Mouse (Mus musculus): ENCODE results near the gene Ppm1e. TPM values are rescaled to one million over a fixed set of nuclear protein-coding genes. Genes with fewer than 3 reads are reported as not detected.

Gene Ppm1e
- polyA plus RNA-seq, 1 experiment from 2014 or later: 1.7 TPM

DNA sequence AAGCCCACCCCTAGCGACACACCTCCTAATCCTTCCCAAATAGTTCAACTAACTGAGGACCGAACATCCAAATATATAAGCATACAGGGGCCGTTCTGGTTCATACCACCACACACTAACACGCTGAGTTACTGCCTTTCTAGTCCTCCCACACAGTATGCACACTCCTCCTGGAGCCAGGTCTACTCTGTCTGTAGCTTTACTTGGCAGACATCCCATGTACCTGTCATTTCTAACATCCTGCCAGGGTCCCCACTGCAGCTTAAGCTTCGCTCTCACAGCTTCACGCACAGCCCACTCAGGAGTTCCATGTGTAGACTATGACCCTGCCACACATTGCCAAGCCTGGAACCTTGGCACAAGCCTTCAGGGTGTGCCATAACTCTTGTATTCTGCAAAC is 62.4 kb downstream of the Ppm1e start:
- no peaks in the 10 kb centered on the region for H3K9me3 ChIP-seq
- H3K4me1 ChIP-seq: peaks cover 5% of the 10 kb centered on the region; the same call in 1 of the 2 replicates
- no peak for ATAC-seq (ENCODE audit: borderline replicate concordance, extremely low read depth, low FRiP score, low TSS enrichment)
- no peak overlapping the region for H3K9ac ChIP-seq
- no peak overlapping the region for H3K27ac ChIP-seq
- H3K27me3 ChIP-seq: no peaks in the 10 kb centered on the region
- no peak overlapping the region for H3K4me3 ChIP-seq
- 93% methylated on average over 6 of the region's 6 CpGs for WGBS
- no peaks in the 10 kb centered on the region for H3K36me3 ChIP-seq
- H3K4me2 ChIP-seq: no peak overlapping the region

DNA sequence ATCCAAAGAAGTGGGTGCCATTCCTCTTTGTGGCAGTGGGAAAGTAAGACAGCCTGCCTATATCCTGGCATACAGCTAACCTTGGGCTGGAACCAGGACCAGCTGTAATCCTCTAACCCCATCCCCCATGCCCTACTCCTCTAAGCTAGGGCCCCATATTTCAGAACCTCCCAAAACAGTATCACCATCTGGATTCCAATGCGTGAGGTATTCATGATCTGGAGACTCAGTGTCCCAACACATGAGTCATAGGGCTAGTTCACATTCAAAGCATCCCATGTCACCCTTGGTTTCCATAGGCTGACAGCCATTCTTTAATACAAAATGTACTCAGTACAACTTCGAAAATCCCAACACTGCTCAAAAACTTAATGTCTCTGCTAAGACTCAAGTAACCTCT is 63.2 kb downstream of the Ppm1e start:
- Histone ChIP-seq H3K27me3 (no peaks in the 10 kb centered on the region), H3K4me2 (no peak overlapping the region), H3K27ac (no peak overlapping the region), H3K9ac (no peak overlapping the region), H3K9me3 (no peaks in the 10 kb centered on the region), H3K4me1 (peaks cover 5% of the 10 kb centered on the region; the same call in 1 of the 2 replicates), H3K4me3 (no peak overlapping the region), H3K36me3 (no peaks in the 10 kb centered on the region)
- ATAC-seq (ENCODE audit: borderline replicate concordance, extremely low read depth, low FRiP score, low TSS enrichment): no peak
- 82% methylated on average over 2 of the region's 2 CpGs for WGBS

DNA sequence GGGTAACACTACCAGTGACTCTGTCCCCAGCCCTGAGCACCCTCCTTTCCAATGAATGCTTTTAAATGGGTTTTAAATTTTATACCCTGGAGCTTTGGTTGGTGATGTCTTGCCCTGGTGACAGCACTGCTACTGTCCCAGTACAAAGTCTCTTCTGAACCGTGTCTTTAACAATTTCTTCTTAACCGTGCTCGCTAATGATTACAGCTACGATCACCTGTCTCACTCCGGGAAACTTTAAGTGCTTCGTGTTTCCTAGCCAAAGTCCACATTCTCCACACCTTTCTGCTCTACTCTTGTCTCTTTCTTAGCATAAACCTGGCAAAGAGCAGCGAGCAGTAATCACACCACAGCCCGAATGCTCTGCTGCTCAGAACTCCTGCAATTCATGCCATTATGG is 69.5 kb downstream of the Ppm1e start:
- Histone ChIP-seq H3K4me3 (no peak overlapping the region), H3K4me1 (no peaks in the 10 kb centered on the region), H3K36me3 (no peaks in the 10 kb centered on the region), H3K4me2 (no peak overlapping the region), H3K27ac (no peak overlapping the region), H3K9me3 (no peaks in the 10 kb centered on the region), H3K9ac (no peak overlapping the region), H3K27me3 (no peaks in the 10 kb centered on the region)
- WGBS: 85% methylated on average over 8 of the region's 8 CpGs
- ATAC-seq (ENCODE audit: borderline replicate concordance, extremely low read depth, low FRiP score, low TSS enrichment): no peak

DNA sequence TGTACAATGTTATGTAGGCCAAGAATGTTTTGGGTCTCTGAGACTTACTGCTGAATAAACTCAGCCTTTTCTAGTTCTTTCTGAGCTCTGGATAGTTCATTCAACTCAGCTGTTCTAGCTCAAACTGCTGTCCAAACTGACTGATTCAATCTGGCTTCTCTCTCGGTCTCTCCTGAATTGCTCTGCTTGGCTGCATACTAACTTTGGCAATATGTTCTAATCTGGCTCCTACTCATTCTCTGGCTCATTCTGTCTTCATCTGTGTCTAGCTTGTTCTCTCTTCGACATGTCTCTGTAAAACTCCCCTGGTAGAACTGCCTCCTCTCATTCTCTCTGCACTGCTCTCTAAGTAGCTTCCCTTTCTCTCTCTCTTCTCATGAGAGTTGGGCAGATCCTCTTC is 72.6 kb downstream of the Ppm1e start:
- no peaks in the 10 kb centered on the region for H3K4me1 ChIP-seq
- no peak overlapping the region for H3K27ac ChIP-seq
- H3K9me3 ChIP-seq: no peaks in the 10 kb centered on the region
- no peak for ATAC-seq (ENCODE audit: borderline replicate concordance, extremely low read depth, low FRiP score, low TSS enrichment)
- H3K9ac ChIP-seq: no peak overlapping the region
- H3K4me2 ChIP-seq: no peak overlapping the region
- no peaks in the 10 kb centered on the region for H3K27me3 ChIP-seq
- H3K36me3 ChIP-seq: no peaks in the 10 kb centered on the region
- 76% methylated on average over 2 of the region's 2 CpGs for WGBS
- H3K4me3 ChIP-seq: no peak overlapping the region

- 66% methylated on average over 7 of the region's 7 CpGs for WGBS
- no peaks in the 10 kb centered on the region for H3K27me3 ChIP-seq
- no peak overlapping the region for H3K9ac ChIP-seq
- no peak overlapping the region for H3K4me3 ChIP-seq
- no peak for ATAC-seq (ENCODE audit: borderline replicate concordance, extremely low read depth, low FRiP score, low TSS enrichment)
- 0 out of 2 replicates have a peak, but pooled peaks cover under 1% of the 10 kb centered on the region for H3K4me1 ChIP-seq
- H3K9me3 ChIP-seq: no peaks in the 10 kb centered on the region
- no peak overlapping the region for H3K4me2 ChIP-seq
- no peak overlapping the region for H3K27ac ChIP-seq
- H3K36me3 ChIP-seq: no peaks in the 10 kb centered on the region
Measured at GRCm38 (mm10) chr11:87281907-87282475, 76.8 kb downstream of the Ppm1e start.

DNA sequence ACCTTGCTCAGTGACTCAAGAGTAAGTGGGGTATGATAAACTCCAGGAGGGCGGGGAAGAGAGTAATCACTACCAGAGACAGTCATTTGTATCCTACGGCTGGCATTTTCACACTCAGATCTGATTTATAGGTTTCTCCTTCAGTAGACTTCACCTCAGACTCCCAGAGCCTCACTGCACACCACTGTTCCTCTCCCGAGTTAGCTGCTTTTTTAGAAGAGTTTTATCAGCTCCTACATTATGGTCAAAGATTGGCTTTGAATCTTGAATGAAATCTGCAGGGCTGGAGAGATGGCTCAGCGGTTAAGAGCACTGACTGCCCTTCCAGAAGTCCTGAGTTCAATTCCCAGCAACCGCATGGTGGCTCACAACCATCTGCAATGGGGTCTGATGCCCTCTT is 79.4 kb downstream of the Ppm1e start:
- H3K36me3 ChIP-seq: no peaks in the 10 kb centered on the region
- H3K4me1 ChIP-seq: peaks cover 6% of the 10 kb centered on the region; the same call in 1 of the 2 replicates
- 49% methylated on average over 5 of the region's 5 CpGs for WGBS
- no peak overlapping the region for H3K4me3 ChIP-seq
- no peaks in the 10 kb centered on the region for H3K9me3 ChIP-seq
- H3K27ac ChIP-seq: no peak overlapping the region
- H3K9ac ChIP-seq: no peak overlapping the region
- no peak for ATAC-seq (ENCODE audit: borderline replicate concordance, extremely low read depth, low FRiP score, low TSS enrichment)
- H3K27me3 ChIP-seq: no peaks in the 10 kb centered on the region
- no peak overlapping the region for H3K4me2 ChIP-seq

DNA sequence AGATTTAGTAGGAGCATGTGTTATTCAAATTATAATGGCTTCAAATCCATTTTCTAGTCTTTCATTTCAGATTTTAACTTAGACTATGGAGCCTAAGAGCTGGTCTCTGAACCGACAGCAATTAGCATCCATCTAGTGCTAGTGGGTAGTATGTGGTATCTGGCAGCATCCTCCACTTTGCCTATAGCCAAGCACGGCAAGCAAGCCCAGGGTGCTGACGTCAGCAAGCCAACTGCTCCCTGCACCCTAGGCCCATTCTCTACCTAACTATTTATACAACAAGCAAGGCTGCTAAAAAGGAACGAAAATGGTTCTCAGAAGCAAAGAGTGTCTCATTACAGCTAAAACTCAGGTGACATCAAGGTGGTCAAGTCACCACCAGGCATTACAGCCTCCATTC is 80.0 kb downstream of the Ppm1e start:
- no peak for ATAC-seq (ENCODE audit: borderline replicate concordance, extremely low read depth, low FRiP score, low TSS enrichment)
- 70% methylated on average over 4 of the region's 4 CpGs for WGBS
- H3K4me2 ChIP-seq: no peak overlapping the region
- peaks cover 6% of the 10 kb centered on the region; the same call in 1 of the 2 replicates for H3K4me1 ChIP-seq
- no peak overlapping the region for H3K9ac ChIP-seq
- H3K9me3 ChIP-seq: no peaks in the 10 kb centered on the region
- no peak overlapping the region for H3K27ac ChIP-seq
- no peak overlapping the region for H3K4me3 ChIP-seq
- H3K36me3 ChIP-seq: no peaks in the 10 kb centered on the region
- no peaks in the 10 kb centered on the region for H3K27me3 ChIP-seq

GRCm38 (mm10) chr11:87276240-87276985 is 82.4 kb downstream of the Ppm1e start:
- H3K27ac ChIP-seq: no peak overlapping the region
- ATAC-seq (ENCODE audit: borderline replicate concordance, extremely low read depth, low FRiP score, low TSS enrichment): no peak
- WGBS: 10% methylated on average over 5 of the region's 5 CpGs
- H3K9ac ChIP-seq: no peak overlapping the region
- H3K4me3 ChIP-seq: no peak overlapping the region
- H3K9me3 ChIP-seq: no peaks in the 10 kb centered on the region
- H3K36me3 ChIP-seq: no peaks in the 10 kb centered on the region
- no peaks in the 10 kb centered on the region for H3K27me3 ChIP-seq
- no peak overlapping the region for H3K4me2 ChIP-seq
- H3K4me1 ChIP-seq: peaks cover 6% of the 10 kb centered on the region; the same call in 1 of the 2 replicates

- peaks cover 6% of the 10 kb centered on the region; the same call in 1 of the 2 replicates for H3K4me1 ChIP-seq
- 79% methylated on average over 7 of the region's 7 CpGs for WGBS
Measured at GRCm38 (mm10) chr11:87275420-87276048, 83.3 kb downstream of the Ppm1e start.

DNA sequence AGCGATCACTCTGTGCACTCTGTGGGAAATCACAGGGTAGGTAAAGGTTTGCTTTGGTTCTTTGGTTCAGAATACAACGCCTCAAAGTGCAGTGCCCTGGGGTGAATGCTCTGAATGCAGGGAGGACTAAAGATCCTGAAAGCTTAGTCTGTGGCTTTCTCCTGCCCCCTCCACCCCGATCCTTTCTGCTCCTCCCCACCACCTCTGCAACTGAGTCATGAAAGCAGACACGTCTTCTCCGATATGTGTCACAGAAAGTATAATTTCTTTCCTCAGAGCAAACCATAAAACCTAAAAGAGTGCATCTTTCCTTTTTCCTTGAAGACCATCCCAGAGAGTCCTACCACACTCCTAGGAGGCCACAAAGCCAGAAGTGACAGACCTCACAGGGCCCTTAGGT is 86.1 kb downstream of the Ppm1e start:
- ATAC-seq (ENCODE audit: borderline replicate concordance, extremely low read depth, low FRiP score, low TSS enrichment): no peak

More at GRCm38 (mm10) chr11:87275420-87276048, 83.3 kb downstream of the Ppm1e start:
- Histone ChIP-seq H3K27me3 (no peaks in the 10 kb centered on the region), H3K4me3 (no peak overlapping the region), H3K9ac (no peak overlapping the region), H3K9me3 (no peaks in the 10 kb centered on the region), H3K4me2 (no peak overlapping the region), H3K27ac (no peak overlapping the region), H3K36me3 (no peaks in the 10 kb centered on the region)
- ATAC-seq (ENCODE audit: borderline replicate concordance, extremely low read depth, low FRiP score, low TSS enrichment): no peak

DNA sequence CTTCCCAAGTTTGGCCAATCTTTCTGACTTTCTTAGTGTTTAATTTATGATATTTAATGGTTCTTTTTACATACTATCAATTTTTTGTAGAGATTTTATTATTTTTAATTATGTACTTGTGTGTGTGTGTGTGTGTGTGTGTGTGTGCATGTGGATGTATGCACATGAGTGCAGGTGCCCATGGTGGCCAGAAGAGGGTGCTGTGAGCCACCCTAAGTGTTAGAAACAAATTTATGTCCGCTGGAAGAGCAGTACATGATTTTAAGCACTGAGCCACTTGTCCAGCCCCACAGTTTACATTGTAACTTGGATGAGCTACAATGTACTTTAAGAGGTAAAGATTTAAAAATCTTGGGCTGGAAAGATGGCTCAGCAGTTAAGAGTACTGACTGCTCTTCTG is 87.3 kb downstream of the Ppm1e start:
- ATAC-seq (ENCODE audit: borderline replicate concordance, extremely low read depth, low FRiP score, low TSS enrichment): no peak
- WGBS: 94% methylated on average over 1 of the region's 1 CpGs
- no peak overlapping the region for H3K27ac ChIP-seq
- no peak overlapping the region for H3K4me3 ChIP-seq
- no peaks in the 10 kb centered on the region for H3K9me3 ChIP-seq
- H3K4me1 ChIP-seq: peaks cover under 1% of the 10 kb centered on the region; the same call in 1 of the 2 replicates
- no peak overlapping the region for H3K9ac ChIP-seq
- no peak overlapping the region for H3K4me2 ChIP-seq
- no peaks in the 10 kb centered on the region for H3K36me3 ChIP-seq
- H3K27me3 ChIP-seq: no peaks in the 10 kb centered on the region

More for the DNA sequence above, 86.1 kb downstream of the Ppm1e start:
- Histone ChIP-seq H3K4me3 (no peak overlapping the region), H3K36me3 (no peaks in the 10 kb centered on the region), H3K9me3 (no peaks in the 10 kb centered on the region), H3K27me3 (no peaks in the 10 kb centered on the region), H3K4me1 (peaks cover 6% of the 10 kb centered on the region; the same call in 1 of the 2 replicates), H3K4me2 (no peak overlapping the region), H3K9ac (no peak overlapping the region), H3K27ac (no peak overlapping the region)
- WGBS: 85% methylated on average over 5 of the region's 5 CpGs

GRCm38 (mm10) chr11:87270958-87271357 is 87.9 kb downstream of the Ppm1e start:
- H3K4me2 ChIP-seq: no peak overlapping the region
- no peak for ATAC-seq (ENCODE audit: borderline replicate concordance, extremely low read depth, low FRiP score, low TSS enrichment)
- no peaks in the 10 kb centered on the region for H3K4me1 ChIP-seq
- H3K9ac ChIP-seq: no peak overlapping the region
- H3K27ac ChIP-seq: no peak overlapping the region
- no peaks in the 10 kb centered on the region for H3K27me3 ChIP-seq
- H3K4me3 ChIP-seq: no peak overlapping the region
- 18% methylated on average over 2 of the region's 2 CpGs for WGBS
- no peaks in the 10 kb centered on the region for H3K9me3 ChIP-seq
- H3K36me3 ChIP-seq: no peaks in the 10 kb centered on the region
